Mouse (Mus musculus) heart, postnatal 25 days (tissue): ENCODE measurements around the gene Nmt1. TPM values are rescaled to one million over a fixed set of nuclear protein-coding genes. Genes with fewer than 3 reads are reported as not detected.

Experiments
- DNase-seq: peaks from one replicate; pipeline ENCODE4 v3.0.0; 2022; ENCODE audit warnings: low spot score
- intact Hi-C: fragments of 180-260 bp; cut with DNase I; formaldehyde crosslinking; loops from one replicate; pipeline ENCODE4 v1.15.1; 2025
- total RNA-seq, 2 experiments: library from RNA; stranded (reverse); gene quantifications; 2 replicates each; pipeline ENCODE4 v1.2.3; 2021

Gene Nmt1
- total RNA-seq, 2 experiments from 2014 or later = 65.2 to 66.1 TPM

- no peak for DNase-seq
- intact Hi-C loops = no loop called here
Measured at GRCm38 (mm10) chr11:103035007-103035406, 7.0 kb downstream of the Nmt1 start.

DNA sequence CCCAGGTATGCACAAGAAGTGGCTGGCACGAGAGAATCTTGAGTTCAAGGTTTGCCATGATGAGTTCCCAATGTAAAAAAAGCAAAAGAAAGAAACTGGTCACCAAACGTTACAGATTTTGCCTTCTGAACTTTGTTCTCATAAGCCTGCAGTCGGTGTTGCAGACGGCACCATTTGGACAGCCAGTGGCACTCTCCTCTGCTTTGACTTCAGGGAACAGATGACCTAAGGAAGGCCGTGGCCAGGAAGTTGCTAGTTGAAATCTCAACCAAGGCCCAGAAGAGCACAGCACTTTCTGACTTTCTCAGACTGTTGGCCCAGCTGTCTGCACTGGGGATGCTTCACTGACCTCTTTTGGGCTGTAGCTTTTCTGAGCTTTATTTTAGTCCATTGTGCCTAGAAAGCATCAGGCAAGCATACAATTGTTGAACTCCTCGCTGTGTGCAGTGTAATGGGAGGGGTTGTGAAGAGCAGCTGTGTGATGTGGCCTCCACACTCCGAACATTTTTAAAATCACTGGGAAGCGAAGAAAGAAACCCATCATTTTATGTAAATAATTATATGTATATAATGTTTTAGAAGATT, 9.0 kb downstream of the Nmt1 start:
- intact Hi-C loops = no loop called here
- DNase-seq = no peak

- intact Hi-C loops = no loop called here
- DNase-seq = no peak
Measured at GRCm38 (mm10) chr11:103038037-103038436, 10.0 kb downstream of the Nmt1 start.

- intact Hi-C loops = no loop called here
- no peak for DNase-seq
Measured at GRCm38 (mm10) chr11:103042828-103043227, 14.8 kb downstream of the Nmt1 start.

DNA sequence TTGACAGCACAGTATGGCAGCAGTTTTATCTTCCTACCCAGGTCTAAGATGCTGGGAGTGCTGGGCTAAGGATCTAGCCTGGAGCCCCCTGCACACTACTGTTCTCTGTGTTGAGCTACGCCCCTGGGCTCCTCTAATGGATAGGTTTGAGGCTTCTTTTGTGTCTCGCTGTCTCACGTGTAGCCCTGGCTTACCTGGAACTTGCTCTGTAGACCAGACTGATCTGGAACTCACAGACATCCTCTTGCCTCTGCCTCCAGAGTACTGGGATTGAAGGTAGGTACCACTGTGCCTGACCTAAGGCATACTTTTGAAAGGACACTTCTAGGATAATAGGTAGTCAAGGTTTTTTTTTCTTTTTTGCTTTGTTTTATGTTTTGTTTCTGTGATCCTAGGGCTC, 16.0 kb downstream of the Nmt1 start:
- no peak for DNase-seq

GRCm38 (mm10) chr11:103046286-103046685, 18.3 kb downstream of the Nmt1 start:
- intact Hi-C loops = no loop called here
- DNase-seq = no peak

More for the DNA sequence above, 16.0 kb downstream of the Nmt1 start:
- intact Hi-C loops = no loop called here

GRCm38 (mm10) chr11:103049611-103050010, 21.6 kb downstream of the Nmt1 start:
- no peak for DNase-seq
- intact Hi-C loops = no loop called here

DNA sequence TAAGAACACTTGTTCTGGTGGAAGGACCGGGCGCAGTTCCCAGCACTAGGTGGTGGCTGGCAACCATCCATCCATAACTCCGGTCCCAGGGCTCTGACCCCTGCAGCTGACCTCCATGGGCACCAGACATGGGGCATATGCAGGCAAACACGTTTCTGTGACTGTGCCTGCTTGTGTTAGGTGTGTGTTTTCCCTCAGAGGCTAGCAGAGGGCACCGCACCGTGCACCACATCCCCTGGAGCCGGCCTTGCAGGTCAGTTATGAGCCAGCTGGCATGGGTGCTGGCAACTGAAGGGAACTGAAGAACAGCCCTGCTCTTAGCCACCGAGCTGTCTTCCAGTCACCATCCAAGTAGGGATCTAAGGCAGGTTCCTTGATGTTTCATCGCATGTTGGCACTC, 22.2 kb downstream of the Nmt1 start:
- intact Hi-C loops = no loop called here
- no peak for DNase-seq

GRCm38 (mm10) chr11:103051249-103051691, 23.3 kb downstream of the Nmt1 start:
- intact Hi-C loops = no loop called here
- DNase-seq = peak; percentile 83

DNA sequence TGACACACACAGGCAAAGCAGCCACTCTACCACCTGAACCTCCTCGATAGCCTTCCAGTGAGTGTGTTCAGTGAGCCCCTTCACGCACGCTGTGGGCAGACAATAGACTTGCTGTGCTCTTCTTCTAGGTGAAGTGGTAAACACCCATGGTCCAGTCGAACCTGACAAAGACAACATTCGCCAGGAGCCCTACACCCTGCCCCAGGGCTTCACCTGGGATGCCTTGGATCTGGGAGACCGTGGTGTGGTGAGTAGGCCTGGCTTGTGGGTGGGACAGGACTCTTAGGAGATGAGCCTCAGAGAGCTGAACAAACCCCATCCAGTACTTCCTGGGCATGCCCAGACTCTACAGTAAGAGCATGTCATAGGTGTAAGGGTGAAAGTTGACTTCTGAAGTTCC, 24.1 kb downstream of the Nmt1 start:
- intact Hi-C loops = loop anchor here (2.0 kb wide), 1 partner anchor 57 kb away; no protein-coding TSS in a partner anchor

GRCm38 (mm10) chr11:103053191-103054076, 25.4 kb downstream of the Nmt1 start:
- intact Hi-C loops = loop anchor here (2.0 kb wide), 2 partner anchors 59 to 153 kb away; partner anchors contain the start of gene Gfap
- no peak for DNase-seq

More for the DNA sequence above, 24.1 kb downstream of the Nmt1 start:
- DNase-seq = no peak

GRCm38 (mm10) chr11:103054798-103055197, 26.8 kb downstream of the Nmt1 start:
- no peak for DNase-seq
- intact Hi-C loops = loop anchor here (2.0 kb wide), 1 partner anchor 154 kb away; the partner anchor contains the start of gene Gfap

GRCm38 (mm10) chr11:103056636-103057035, 28.6 kb downstream of the Nmt1 start:
- DNase-seq = no peak
- intact Hi-C loops = no loop called here

DNA sequence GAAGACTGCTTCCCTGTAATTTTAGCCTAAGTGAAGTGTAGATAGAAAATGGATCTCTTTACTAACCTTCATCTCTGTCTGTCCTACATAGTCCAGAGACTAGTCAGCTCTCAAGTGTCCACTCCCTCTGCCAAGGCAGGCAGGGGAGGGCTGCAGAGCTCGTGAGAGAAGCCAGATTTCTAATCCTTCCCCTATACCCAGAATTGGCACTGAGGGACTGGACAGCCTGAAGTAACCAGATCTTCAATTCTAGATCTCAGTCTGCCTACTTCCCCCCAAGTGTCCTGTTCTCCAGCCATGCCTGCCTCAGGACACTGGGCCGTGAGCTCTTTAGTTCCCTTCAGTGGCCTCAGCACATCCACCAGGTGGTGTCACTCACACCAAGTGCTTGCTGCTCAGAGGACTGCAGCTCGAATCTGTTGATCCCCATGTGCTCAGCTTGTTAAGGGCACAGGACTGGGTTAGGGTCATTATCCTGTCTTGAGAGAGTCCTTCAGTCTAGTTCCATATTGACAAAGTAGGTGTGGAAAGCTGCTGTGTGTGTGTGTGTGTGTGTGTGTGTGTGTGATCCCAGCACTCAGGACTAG, 30.6 kb downstream of the Nmt1 start:
- no peak for DNase-seq
- intact Hi-C loops = no loop called here

DNA sequence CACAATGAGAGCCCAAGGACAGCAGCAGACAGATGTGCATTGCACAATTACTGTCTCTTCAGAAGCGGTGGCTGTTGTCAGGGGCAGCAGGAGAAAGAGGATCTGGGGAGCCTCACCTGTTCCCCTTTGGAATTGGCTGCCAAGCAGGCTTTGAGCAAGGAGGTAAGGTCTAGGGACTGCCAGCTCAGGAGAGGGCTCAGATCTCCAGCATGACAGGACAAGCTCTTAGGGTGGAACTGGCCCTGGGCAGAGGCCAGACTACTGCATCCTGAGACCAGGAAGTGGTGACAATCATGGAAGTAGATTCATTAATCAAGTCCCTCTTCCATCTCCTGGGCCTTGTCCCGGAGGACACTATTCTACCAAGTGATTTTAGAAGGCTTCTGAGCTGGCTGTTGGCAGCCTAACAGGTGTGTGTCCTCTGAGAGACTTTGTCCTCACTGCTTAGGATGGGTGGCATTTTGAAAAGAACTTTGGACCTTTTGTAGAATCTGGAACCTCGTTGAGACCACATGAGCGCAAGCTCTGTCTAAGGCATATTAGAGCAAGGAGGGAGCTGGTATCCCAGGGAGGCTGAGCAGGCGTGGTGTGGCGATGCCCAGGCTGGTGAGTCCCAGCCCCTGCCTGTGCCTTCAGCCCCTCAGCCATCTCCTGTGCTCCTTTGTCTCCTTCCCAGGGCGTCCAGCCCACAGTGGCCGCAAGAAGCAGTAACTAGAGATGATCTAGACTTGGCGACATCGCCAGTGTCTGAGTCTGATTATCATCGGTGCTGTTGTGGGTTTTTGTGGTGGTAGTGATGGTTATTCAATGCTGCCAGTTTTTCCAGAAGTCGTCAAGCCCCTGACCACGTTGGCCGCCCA, 38.4 kb downstream of the Nmt1 start:
- intact Hi-C loops = no loop called here
- no peak for DNase-seq

DNA sequence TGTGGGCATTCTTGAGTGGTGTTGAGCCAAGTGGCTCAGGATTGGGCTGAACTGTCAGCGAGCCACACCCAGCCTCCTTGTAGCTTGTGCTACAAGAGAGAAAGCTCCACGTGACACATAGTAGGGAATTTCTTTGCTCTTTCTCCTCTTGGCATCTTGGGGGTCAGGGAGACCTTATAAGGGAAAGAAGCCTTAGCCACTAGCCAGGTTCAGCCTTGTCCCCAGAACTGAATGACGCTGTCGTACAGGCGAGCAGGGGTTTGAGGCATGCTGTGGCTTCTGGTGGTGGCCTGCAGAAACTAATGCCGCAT, 39.0 kb downstream of the Nmt1 start:
- intact Hi-C loops = no loop called here
- no peak for DNase-seq

DNA sequence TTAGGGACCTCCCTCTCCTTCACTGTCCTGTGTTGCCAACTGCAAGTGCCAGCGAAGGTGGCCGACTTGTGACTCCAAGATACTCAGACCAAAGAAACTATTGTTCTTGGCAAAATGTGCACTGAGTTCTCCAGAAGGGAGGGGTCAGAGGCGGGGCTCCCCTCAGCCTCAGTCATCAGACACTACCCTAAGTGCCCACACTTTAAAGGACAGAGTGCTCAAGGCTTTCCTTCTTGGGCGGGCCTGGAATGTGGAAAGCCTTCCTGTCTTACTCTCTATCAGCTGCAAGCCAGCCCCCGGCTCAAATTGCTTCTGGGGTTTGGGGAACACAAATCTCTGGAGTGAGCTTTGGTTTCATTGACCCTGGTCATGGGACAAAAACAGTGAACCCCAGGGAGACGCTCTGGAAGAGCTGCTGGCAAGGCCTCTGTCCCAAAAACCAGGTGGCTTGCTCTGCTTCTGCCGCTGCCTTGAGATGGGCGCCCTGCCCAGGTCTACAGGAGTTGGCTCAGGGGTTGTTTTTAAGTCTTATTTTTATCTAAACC, 39.5 kb downstream of the Nmt1 start:
- peak; percentile 69 for DNase-seq
- intact Hi-C loops = no loop called here

GRCm38 (mm10) chr11:103068272-103068671, 40.3 kb downstream of the Nmt1 start:
- intact Hi-C loops = no loop called here

GRCm38 (mm10) chr11:103068884-103069283, 40.9 kb downstream of the Nmt1 start:
- no peak for DNase-seq
- intact Hi-C loops = no loop called here

More at GRCm38 (mm10) chr11:103068272-103068671, 40.3 kb downstream of the Nmt1 start:
- no peak for DNase-seq

GRCm38 (mm10) chr11:103069731-103070130, 41.7 kb downstream of the Nmt1 start:
- DNase-seq = no peak
- intact Hi-C loops = no loop called here
